Mouse (Mus musculus) cerebellum, postnatal 14 days (tissue): ENCODE measurements at regions not wholly inside any gene's neighbourhood (a gene's known extent, or its start where the extent isn't known, plus 50 kb on each side); places are given as distances from the start of the nearest gene placed in this dataset.
"Not testable (repeated sequence)": the region's sequence is repeated elsewhere in the genome, so short reads cannot be mapped to it uniquely, and the experiment has no call there.

Experiments
- DNase-seq, 2 experiments: peaks; one replicate each; pipeline ENCODE4 v3.0.0; 2021; ENCODE audit warnings: mixed read lengths in 2 of 2

- no peak for DNase-seq
Observed at GRCm38 (mm10) chr2:64440961-64441360, 343.1 kb upstream of the Fign start.

GRCm38 (mm10) chr2:64417129-64417528 is 319.3 kb upstream of the Fign start:
- not testable (repeated sequence) for DNase-seq

DNA sequence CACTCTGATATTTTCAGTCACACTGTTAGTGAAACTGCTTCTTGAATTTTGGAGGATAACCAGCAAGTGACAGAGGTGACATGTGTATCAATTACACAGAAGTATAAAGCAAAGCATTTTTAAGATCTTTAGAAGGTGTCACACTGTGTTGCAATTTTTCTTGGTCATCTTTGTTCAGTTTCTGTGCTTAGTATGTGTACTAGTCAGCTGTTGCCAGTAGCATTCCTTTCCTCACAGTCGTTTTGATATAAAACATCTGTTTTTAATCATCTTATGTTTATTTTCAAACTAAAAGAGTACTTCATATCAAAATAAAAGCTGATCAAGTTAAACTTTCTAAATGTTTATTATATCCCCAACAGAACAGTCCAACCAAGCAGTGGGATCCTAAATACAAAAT is 316.0 kb upstream of the Fign start:
- DNase-seq, result no peak

- no peak for DNase-seq
Observed at GRCm38 (mm10) chr2:64413263-64413662, 315.4 kb upstream of the Fign start.

- no peak for DNase-seq
Observed at GRCm38 (mm10) chr2:64395946-64396345, 298.1 kb upstream of the Fign start.

DNA sequence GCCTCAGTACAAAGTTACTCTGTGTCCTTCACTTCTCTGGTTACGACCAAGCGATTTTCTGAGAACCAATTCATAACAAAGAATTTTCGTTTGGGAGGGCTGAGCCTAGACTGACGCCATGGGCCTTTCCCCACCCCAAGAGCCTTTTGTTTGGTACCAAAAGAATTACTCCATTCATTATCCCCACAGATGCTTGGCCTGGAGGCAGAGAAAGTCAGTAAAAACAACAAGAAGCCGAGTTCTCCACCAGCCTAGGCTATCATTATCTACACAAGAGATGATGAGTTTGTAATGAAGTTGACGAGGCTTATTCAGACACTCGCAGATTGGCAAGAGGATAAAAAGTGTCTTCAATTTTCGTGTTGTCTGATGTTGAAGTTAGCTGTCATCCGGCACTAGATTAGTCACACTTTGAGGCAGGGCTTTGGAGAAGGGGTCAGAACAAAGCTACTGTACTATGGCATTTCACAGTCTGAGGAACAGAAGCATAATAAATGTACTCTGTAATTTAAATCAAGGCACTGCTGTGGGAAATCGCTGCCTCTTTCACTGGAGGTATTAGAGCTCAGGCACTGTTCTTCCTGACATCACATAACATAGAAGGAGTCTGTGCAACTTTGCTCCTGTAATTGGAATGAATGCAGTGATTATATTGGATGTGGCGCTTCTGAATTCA is 296.9 kb upstream of the Fign start:
- DNase-seq, result no peak

DNA sequence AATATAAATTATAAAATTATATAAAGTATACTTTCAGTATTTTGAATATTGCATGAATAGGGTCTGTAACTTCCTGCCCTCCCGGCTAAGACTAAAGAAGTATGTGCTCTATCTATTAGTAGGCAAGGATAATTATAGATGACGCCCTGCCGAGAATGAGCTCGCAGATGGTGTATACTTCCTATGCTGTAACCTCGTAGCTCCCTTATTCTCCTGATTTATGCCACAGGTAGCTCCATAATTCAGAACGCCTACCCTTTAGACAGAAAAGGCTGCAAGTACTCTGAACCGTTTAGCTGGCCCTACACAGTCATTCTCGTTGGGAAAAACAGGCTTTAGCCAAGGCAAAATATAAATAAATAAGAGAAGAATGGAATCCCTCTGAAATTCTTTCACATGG is 296.4 kb upstream of the Fign start:
- no peak for DNase-seq

DNA sequence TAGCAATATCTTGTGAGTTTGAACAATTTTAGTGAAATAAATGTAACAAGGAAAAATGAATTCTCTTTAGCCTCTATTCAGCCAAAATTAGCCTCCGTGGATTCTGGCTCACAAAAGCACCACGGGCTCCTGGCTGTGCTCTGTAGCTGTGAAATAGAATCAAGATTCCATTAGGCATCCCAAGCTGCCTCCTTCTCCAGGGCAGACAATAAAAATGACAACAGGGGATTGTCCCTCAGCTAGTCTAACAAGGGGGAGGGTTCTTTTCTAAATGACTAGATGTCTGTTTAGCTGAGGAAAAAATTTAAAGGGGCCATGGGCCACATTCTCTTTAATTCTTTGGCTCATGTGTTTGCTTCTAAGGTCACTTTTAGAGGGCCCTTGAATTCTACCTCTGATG is 272.0 kb upstream of the Fign start:
- DNase-seq, result peak in 1 of 2 experiments; percentile 21

DNA sequence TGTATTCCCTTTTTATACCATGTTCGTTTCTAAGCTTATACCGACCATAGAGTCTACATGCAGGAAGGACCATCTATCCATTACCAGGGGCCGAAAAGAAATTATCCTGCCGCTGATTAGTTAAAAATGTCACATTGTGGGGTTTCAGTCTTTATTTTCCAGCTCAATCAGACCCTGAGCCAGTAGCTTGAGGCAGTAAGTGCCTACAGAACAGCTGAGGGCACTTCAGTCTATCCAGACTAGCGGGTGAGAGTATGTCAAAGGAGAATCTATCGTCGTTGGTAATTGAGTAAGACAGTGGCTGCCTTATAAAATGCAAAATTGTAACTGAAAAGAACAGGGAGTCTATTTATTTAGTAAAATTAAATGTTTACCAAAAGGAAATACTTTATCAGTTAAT is 269.4 kb upstream of the Fign start:
- no peak for DNase-seq

GRCm38 (mm10) chr2:64366528-64366927 is 268.7 kb upstream of the Fign start:
- DNase-seq, result no peak

GRCm38 (mm10) chr2:64356286-64356685 is 258.4 kb upstream of the Fign start:
- DNase-seq, result no peak

DNA sequence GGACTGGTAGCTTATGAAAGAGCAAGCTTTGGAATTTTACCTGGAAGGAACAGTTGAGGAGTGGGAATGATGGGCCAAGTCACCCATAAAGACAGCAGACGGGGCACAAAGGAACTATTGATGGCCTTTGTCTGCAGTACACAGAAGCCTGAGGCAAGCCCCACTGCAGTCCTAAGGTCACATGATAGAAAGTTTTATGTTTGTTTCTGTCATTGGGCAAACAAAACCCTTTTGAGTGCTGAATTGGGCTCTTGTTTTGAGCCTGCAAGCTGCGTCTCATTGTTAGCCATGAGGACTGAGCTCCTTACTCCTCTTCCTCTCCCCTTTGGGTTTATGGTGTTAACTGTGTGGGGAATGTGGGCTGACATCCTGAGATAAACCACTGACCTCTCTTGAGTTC is 227.7 kb upstream of the Fign start:
- DNase-seq, result no peak
